Mouse (Mus musculus) megakaryocyte-erythroid progenitor cell, adult 5-6 weeks (primary cell): ENCODE measurements around the gene Reep6. TPM values are rescaled to one million over a fixed set of nuclear protein-coding genes. Genes with fewer than 3 reads are reported as not detected.

Experiments used
- ATAC-seq: replicated peaks from 2 replicates; pipeline ENCODE4 v1.8.0; 2016; ENCODE audit warnings: mild to moderate bottlenecking, inconsistent platforms; ENCODE audit not compliant: severe bottlenecking, poor library complexity, low FRiP score, low TSS enrichment
- total RNA-seq, 2 experiments: library from RNA; stranded (forward) in 1 of 2; stranded (reverse) in 1 of 2; fragments of 200-1000, 215-1000 nt in 1 of 2; fragments of >200 nt in 1 of 2; fragmentation: Nextera tagmentation in 1 of 2; gene quantifications; 2 replicates each; pipeline ENCODE4 v1.2.3; 2014 to 2017

Gene Reep6
- total RNA-seq, 2 experiments from 2014 or later: 6.8 to 23.1 TPM

- no peak for ATAC-seq
Observed at GRCm38 (mm10) chr10:80347514-80347967, 17.8 kb downstream of the Reep6 start.

- 0 out of 2 replicates have a peak, but pooled peaks have one; percentile 18 for ATAC-seq
Observed at GRCm38 (mm10) chr10:80348244-80348781, 18.6 kb downstream of the Reep6 start, which contains the start of gene Adamtsl5. Gene Adamtsl5, minus strand, starts transcription at chr10:80348412.

DNA sequence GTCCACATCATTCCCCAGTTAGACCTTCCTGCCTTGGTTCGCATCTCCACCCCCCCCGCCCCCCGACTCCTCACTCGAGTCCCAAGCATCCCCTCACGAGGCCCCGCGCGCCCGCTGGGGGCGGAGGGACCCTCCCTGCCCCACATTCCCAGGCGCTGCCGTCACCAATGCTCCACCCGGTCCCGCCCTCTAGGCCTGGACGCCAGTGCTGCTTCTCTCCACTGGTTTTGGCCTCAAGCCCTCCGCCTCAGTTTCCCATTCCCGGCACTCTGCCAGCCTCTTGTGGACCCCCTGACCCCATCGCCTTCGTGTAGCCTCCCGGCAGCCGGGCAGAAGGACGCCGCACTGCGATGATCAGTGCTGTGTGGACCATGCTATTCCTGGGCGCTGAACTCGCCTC, 19.2 kb downstream of the Reep6 start:
- ATAC-seq: no peak

DNA sequence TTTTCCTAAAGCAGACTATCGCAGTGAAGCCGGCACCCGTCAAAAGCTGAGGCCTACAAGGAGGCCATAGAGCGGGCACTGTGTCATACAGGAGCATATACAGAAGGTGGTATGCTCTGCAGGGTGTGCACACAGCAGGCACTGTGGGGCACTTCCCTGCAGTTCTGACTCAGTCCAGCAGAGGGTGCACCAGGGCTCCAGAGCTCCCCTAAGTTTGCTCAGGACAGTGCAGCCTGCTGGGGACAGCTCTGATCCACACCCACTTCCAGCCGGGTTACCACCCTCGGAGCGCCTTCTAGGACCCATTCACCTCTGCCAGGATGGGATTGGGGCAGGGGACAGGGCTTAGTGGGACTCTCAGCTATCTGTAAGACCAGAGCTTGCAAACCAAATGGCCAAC, 20.5 kb downstream of the Reep6 start:
- peak; percentile 86 for ATAC-seq

DNA sequence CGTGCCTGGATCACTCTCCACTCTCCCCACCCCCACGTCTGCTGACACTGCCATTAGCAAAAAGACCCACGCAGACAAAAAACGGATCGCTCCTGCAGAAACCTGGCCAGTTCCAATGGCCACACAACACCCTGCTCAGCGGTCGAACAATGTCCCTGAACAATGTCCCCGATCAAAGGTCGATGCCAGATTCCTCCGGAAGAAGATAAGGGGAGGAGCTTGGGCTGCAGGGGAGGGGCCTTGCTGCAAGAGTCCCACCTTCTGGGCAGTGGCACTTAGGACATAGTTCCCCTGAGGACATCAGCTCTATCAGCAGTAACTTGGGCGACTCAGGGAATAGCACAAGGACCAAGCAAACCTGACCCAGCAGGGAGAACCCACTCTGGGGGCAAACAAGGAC, 22.1 kb downstream of the Reep6 start:
- ATAC-seq: no peak

DNA sequence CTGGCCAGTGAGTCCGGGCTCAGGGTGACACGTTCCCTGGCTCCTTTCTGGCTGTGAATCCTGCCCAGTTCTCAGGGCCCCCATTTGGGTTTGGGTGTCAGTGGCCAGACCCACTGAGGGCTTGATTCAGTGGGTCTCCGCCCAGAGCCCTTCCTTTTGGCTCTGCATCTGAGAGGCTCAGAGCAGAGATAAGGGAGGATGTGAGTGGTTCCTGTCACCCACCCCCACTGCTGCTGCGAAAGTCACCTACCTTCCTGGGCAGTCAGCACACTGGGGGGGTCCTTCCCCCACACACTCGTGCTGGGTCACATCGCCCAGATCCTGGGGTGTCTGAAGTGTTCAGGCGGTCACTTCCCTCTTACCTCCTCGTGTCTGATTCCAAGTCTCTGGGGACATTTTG, 23.0 kb downstream of the Reep6 start:
- ATAC-seq: no peak

- ATAC-seq: no peak
Observed at GRCm38 (mm10) chr10:80355431-80355830, 25.7 kb downstream of the Reep6 start.

- ATAC-seq: no peak
Observed at GRCm38 (mm10) chr10:80356001-80356682, 26.4 kb downstream of the Reep6 start, which contains the start of gene Plk5. Gene Plk5, plus strand, starts transcription at chr10:80356459.

GRCm38 (mm10) chr10:80356737-80357136, 27.0 kb downstream of the Reep6 start:
- ATAC-seq: no peak

GRCm38 (mm10) chr10:80357336-80357735, 27.6 kb downstream of the Reep6 start:
- ATAC-seq: no peak

DNA sequence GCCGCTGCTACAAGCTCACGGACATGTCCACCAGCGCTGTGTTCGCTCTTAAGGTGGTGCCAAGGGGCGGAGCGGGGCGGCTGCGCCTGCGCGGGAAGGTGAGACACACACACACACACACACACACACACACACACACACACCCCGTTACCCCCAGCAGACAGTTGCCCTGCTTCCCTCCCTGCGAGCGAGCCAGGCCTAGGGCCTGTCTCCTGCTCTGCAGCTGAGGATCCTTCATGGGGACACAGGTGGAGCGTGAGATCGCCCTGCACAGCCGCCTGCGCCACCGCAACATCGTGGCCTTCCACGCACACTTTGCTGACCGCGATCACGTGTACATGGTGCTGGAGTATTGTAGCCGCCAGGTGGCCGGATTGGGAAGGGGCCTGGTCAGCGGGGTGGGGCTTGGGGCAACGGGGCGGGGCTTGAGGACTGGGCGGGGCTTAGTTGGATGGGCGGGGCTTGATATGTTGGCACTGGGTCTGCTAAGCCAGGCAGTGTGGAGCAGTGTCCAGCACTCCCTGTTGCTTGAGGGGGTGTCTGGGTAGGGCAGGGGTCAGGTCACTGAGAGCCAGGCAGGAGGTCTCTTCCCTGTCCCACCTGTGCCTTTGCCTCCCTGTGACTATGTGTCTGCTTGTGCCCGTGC, 28.4 kb downstream of the Reep6 start:
- ATAC-seq: no peak; the same call in 1 of the 2 replicates

DNA sequence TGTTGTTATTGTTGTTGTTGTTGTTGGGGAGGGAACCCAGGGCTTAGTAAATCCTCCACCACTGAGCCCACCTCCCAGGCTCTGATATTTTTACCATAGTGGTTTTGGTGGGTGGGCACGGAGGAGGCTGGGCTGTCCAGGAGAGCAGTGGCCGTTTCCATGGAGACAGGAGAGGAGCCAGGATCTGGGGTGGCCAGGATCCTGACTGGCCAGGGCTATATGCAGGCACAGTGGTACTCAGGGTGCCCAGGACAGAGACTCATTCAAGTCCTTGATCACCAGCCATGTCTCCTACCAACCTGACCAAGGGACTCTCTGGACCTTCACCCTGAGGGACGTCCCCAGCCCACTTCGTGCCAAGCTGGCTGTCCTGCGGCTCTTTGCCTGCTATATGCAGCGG, 34.0 kb downstream of the Reep6 start:
- no peak for ATAC-seq

- ATAC-seq: no peak
Observed at GRCm38 (mm10) chr10:80365736-80366135, 36.0 kb downstream of the Reep6 start.

DNA sequence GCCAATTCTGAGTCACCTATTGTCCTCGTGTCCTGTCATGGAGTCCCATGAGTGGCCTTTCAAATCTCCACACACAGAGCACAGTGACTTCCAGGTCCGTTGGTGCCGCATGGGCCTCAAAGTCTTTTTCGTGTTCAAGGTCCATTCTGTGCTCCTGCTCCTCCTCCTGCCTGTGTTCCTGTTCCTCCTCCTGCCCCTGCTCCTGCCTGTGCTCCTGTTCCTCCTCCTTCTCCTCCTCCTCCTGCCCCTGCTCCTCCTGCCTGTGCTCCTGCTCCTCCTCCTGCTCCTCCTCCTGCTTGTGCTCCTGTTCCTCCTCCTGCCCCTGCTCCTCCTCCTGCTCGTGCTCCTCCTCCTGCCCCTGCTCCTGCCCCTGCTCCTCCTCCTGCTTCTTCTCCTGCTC, 38.2 kb downstream of the Reep6 start:
- no peak for ATAC-seq

GRCm38 (mm10) chr10:80368392-80368791, 38.6 kb downstream of the Reep6 start:
- ATAC-seq: no peak

- no peak for ATAC-seq
Observed at GRCm38 (mm10) chr10:80369995-80370747, 40.4 kb downstream of the Reep6 start.

- ATAC-seq: no peak
Observed at GRCm38 (mm10) chr10:80371411-80371966, 41.7 kb downstream of the Reep6 start.

DNA sequence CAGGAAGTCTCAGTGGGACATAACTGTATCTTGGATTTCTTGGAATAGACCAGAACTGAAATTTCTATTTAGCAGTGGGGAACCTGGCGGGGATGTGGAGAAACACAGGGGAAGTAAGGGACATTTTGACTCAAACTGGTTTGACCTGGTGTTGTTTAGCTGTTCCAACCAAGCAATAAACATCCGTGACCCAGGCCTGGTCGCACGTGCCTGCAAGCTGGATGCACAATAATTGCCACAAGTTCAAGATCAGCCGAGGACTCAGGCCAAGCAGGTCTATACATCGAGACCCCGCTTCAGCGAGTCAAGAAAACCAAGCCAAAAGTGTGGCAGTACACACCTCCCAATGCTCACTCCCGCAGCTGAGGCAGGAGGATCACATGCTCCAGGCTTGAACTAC, 42.2 kb downstream of the Reep6 start:
- ATAC-seq: no peak

GRCm38 (mm10) chr10:80372706-80373105, 43.0 kb downstream of the Reep6 start:
- ATAC-seq: no peak

DNA sequence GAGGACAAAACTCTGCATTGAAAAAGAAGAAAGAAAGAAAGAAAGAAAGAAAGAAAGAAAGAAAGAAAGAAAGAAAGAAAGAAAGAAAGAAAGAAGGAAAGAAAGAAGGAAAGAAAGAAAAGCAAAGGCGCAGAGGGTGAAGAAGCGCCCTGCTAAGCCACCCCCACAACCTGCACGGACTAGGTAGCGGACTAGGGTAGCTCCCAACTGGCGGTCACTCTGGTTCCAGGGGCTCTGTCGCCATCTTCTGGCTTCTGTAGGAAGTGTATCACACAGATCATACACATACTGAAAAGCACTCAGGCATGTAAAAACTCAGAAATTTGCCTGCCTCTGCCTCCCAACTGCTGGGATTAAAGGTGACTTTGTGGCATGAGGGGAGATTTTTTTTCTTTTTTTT, 44.3 kb downstream of the Reep6 start:
- ATAC-seq: peak; percentile 58; the same call in 1 of the 2 replicates
